Mouse (Mus musculus) sigmoid colon, adult 10 weeks (tissue): ENCODE measurements around the gene Ppp1r15b. TPM values are rescaled to one million over a fixed set of nuclear protein-coding genes. Genes with fewer than 3 reads are reported as not detected.

Experiments
- polyA plus RNA-seq: library from polyadenylated mRNA; stranded (reverse); fragments of 350-450 nt; fragmentation: Illumina TruSeq; extraction: RNeasy Lipid Tissue Mini Kit (QIAGEN cat#74804); gene quantifications from one replicate; pipeline ENCODE4 v1.2.3, GENCODE M21; 2014; ENCODE audit warnings: low read depth, low replicate concordance

Ppp1r15b gene
- 146 TPM for polyA plus RNA-seq

GRCm38 (mm10) chr1:133130638-133131560, at the start of gene Ppp1r15b:
Gene Ppp1r15b (plus strand): TSS chr1:133131143.

GRCm38 (mm10) chr1:133163820-133164431, 33.0 kb downstream of the Ppp1r15b start, which contains the start of gene Plekha6:
Gene Plekha6 (plus strand): TSS chr1:133164210.

Other genes starting within 250 kb of the Ppp1r15b start
- 212 TPM for gene Mdm4, start 100.6 kb upstream of the Ppp1r15b start, polyA plus RNA-seq
- gene Pik3c2b, start 85.5 kb upstream of the Ppp1r15b start, polyA plus RNA-seq: 17.4 TPM
- gene Plekha6, start 33.1 kb downstream of the Ppp1r15b start, polyA plus RNA-seq: 93.9 TPM
- 4.7 TPM for gene Golt1a, start 178.7 kb downstream of the Ppp1r15b start, polyA plus RNA-seq
- gene Kiss1, start 190.7 kb downstream of the Ppp1r15b start, polyA plus RNA-seq: not detected
- gene Ren1, start 219.4 kb downstream of the Ppp1r15b start, polyA plus RNA-seq: not detected
- not detected for gene Etnk2, start 232.4 kb downstream of the Ppp1r15b start, polyA plus RNA-seq